Mouse (Mus musculus): ENCODE measurements around the gene Hemk1. TPM values are rescaled to one million over a fixed set of nuclear protein-coding genes. Genes with fewer than 3 reads are reported as not detected.

The Hemk1 gene
- polyA plus RNA-seq, 1 experiment = 22.0 TPM

DNA sequence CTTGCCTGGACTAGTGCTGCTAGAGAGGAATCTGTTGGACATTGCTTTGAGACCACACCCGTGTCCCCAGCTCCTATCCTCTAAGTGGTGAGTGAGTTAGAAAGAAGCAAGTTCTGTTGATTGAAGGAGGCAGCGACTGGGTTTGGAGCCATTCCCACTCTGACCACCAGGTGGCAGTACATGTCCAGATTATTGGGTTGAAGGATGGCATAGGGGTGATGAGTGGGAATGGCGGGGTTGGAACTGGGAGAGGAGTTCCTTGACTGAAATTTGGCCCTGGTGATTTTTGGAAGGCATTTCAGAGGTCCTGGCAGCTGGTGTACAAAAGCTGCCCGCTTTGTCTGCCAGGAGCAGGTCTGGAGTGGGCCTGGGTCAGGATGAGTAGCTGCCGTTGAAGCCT lies 19.5 kb upstream of the Hemk1 start:
- Histone ChIP-seq H3K27ac (ENCODE audit: control insufficient read depth, insufficient read depth, low read depth, low read length) (no peak overlapping the region), H3K4me1 (ENCODE audit: control insufficient read depth, insufficient read depth, low read length) (peaks cover 2% of the 10 kb centered on the region), H3K4me3 (ENCODE audit: control insufficient read depth, low read depth, low read length) (no peak overlapping the region), H3K27me3 (ENCODE audit: control insufficient read depth, insufficient read depth, low read length) (no peaks in the 10 kb centered on the region), H3K36me3 (ENCODE audit: control insufficient read depth, insufficient read depth, low read length) (no peaks in the 10 kb centered on the region)
- TF ChIP-seq CTCF (IDR thresholded peaks at IDR 0.05; ENCODE audit: control insufficient read depth, insufficient read depth, insufficient replicate concordance, low read depth, low read length) = peak; percentile 91
- TF ChIP-seq POLR2A (IDR thresholded peaks at IDR 0.05; ENCODE audit: control insufficient read depth, low read depth, low read length) = no peak

- TF ChIP-seq POLR2A (IDR thresholded peaks at IDR 0.05; ENCODE audit: control insufficient read depth, low read depth, low read length) (no peak), CTCF (IDR thresholded peaks at IDR 0.05; ENCODE audit: control insufficient read depth, insufficient read depth, insufficient replicate concordance, low read depth, low read length) (peak; percentile 63; the same call in 1 of the 2 replicates)
- Histone ChIP-seq H3K27ac (ENCODE audit: control insufficient read depth, insufficient read depth, low read depth, low read length) (no peak overlapping the region), H3K4me3 (ENCODE audit: control insufficient read depth, low read depth, low read length) (no peak overlapping the region), H3K4me1 (ENCODE audit: control insufficient read depth, insufficient read depth, low read length) (peaks cover 2% of the 10 kb centered on the region), H3K27me3 (ENCODE audit: control insufficient read depth, insufficient read depth, low read length) (no peaks in the 10 kb centered on the region), H3K36me3 (ENCODE audit: control insufficient read depth, insufficient read depth, low read length) (no peaks in the 10 kb centered on the region)
Measured at GRCm38 (mm10) chr9:107355870-107356765, 18.0 kb upstream of the Hemk1 start.

DNA sequence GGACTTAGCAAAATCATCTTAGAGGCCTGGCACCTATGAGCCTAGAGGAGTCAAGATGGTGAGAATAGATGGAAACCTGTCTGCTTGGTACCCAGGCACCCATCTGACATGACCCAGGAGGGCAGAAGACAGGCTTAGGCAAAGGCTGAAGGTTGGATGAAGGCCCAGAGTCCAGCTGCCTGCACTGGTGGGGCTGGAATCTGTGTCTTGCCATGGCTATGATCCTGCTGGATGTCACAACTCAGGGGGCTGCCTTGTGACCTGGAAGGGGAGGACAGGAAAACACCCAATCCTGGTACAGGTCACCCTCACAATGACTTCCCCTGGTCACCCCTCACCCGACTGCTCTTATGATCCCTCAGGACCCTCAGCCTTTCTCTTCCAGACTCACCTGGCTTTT lies 16.7 kb upstream of the Hemk1 start:
- H3K36me3 ChIP-seq (ENCODE audit: control insufficient read depth, insufficient read depth, low read length) = no peaks in the 10 kb centered on the region
- TF ChIP-seq POLR2A (IDR thresholded peaks at IDR 0.05; ENCODE audit: control insufficient read depth, low read depth, low read length) (no peak), CTCF (IDR thresholded peaks at IDR 0.05; ENCODE audit: control insufficient read depth, insufficient read depth, insufficient replicate concordance, low read depth, low read length) (no peak)
- no peak overlapping the region for H3K27ac ChIP-seq (ENCODE audit: control insufficient read depth, insufficient read depth, low read depth, low read length)
- H3K4me1 ChIP-seq (ENCODE audit: control insufficient read depth, insufficient read depth, low read length) = peaks cover 2% of the 10 kb centered on the region
- H3K27me3 ChIP-seq (ENCODE audit: control insufficient read depth, insufficient read depth, low read length) = no peaks in the 10 kb centered on the region
- H3K4me3 ChIP-seq (ENCODE audit: control insufficient read depth, low read depth, low read length) = no peak overlapping the region

DNA sequence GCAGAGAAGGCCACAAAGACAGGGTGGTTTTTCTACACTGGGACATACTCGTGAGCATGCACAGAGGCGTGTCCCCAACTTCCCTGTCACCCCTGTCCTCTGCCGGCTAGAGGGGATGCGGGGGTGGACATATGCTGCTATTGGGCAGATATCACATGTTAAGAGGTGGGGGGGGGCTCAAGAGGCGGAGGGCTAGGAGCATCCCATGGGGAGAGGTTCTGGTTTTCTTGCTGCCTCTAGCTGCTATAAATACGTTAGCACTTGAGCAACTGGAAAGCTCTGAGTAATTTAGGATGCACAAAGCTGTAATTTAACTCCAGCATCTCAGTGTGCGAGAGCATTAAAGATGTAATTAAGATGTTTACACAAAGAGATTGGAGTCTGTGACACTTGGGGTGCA lies 11.2 kb upstream of the Hemk1 start:
- H3K36me3 ChIP-seq (ENCODE audit: control insufficient read depth, insufficient read depth, low read length) = no peaks in the 10 kb centered on the region
- H3K27ac ChIP-seq (ENCODE audit: control insufficient read depth, insufficient read depth, low read depth, low read length) = no peak overlapping the region
- H3K27me3 ChIP-seq (ENCODE audit: control insufficient read depth, insufficient read depth, low read length) = no peaks in the 10 kb centered on the region
- H3K4me3 ChIP-seq (ENCODE audit: control insufficient read depth, low read depth, low read length) = no peak overlapping the region
- H3K4me1 ChIP-seq (ENCODE audit: control insufficient read depth, insufficient read depth, low read length) = peaks cover 2% of the 10 kb centered on the region
- TF ChIP-seq POLR2A (IDR thresholded peaks at IDR 0.05; ENCODE audit: control insufficient read depth, low read depth, low read length) = no peak
- no peak for TF ChIP-seq CTCF (IDR thresholded peaks at IDR 0.05; ENCODE audit: control insufficient read depth, insufficient read depth, insufficient replicate concordance, low read depth, low read length)

DNA sequence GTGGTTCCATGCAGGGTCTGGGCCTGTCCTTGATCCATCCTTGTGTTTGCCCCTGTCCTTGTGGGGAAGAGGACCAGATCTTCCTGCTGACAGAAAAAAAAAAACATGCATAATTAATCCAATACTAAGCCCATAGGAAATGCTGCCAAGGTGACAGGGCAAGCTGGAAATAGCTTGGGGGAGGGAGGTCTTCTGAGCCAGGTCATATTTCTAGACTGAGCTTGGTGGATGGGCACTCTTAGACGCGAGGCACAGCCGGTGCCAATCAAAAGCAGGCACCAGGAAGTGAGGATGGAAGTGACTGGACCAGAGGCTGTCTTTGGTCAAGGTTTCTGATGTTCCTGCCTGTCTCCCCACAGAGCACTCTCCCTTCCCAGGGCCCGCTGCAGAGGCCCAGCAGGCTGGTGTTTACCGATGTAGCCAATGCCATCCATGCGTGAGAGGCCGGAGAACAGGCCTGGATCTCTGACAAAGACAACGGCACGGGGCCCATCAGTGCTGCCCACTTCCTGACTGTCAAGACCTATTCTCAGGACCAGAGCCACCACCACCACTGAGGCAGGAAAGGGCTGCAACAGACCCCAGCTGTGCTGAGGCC lies 9.5 kb upstream of the Hemk1 start:
- H3K4me1 ChIP-seq (ENCODE audit: control insufficient read depth, insufficient read depth, low read length) = no peaks in the 10 kb centered on the region
- H3K4me3 ChIP-seq (ENCODE audit: control insufficient read depth, low read depth, low read length) = no peak overlapping the region
- no peak overlapping the region for H3K27ac ChIP-seq (ENCODE audit: control insufficient read depth, insufficient read depth, low read depth, low read length)
- TF ChIP-seq CTCF (IDR thresholded peaks at IDR 0.05; ENCODE audit: control insufficient read depth, insufficient read depth, insufficient replicate concordance, low read depth, low read length) = no peak
- TF ChIP-seq POLR2A (IDR thresholded peaks at IDR 0.05; ENCODE audit: control insufficient read depth, low read depth, low read length) = no peak
- no peaks in the 10 kb centered on the region for H3K27me3 ChIP-seq (ENCODE audit: control insufficient read depth, insufficient read depth, low read length)
- H3K36me3 ChIP-seq (ENCODE audit: control insufficient read depth, insufficient read depth, low read length) = no peaks in the 10 kb centered on the region

DNA sequence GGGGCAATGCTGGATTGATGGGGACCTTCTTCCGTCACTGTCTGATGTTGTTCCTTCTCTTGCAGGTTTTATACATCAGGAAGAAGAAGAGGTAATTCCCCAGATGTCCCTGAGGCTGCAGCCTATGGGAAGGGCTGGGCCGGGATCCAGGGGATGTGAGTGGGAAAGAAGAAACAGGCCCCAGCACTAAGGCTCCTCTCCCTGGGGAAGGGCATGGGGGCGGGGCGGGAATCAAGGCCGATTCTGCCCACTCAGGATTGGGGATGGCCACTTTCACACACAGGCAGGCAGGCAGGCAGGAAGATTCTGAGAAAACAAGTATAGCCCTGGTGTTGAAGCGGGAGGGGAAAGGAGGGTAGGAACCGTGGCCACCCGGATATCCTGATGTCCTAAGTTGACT lies 7.9 kb upstream of the Hemk1 start:
- no peaks in the 10 kb centered on the region for H3K4me1 ChIP-seq (ENCODE audit: control insufficient read depth, insufficient read depth, low read length)
- TF ChIP-seq POLR2A (IDR thresholded peaks at IDR 0.05; ENCODE audit: control insufficient read depth, low read depth, low read length) (no peak), CTCF (IDR thresholded peaks at IDR 0.05; ENCODE audit: control insufficient read depth, insufficient read depth, insufficient replicate concordance, low read depth, low read length) (no peak)
- H3K4me3 ChIP-seq (ENCODE audit: control insufficient read depth, low read depth, low read length) = no peak overlapping the region
- H3K27ac ChIP-seq (ENCODE audit: control insufficient read depth, insufficient read depth, low read depth, low read length) = no peak overlapping the region
- H3K27me3 ChIP-seq (ENCODE audit: control insufficient read depth, insufficient read depth, low read length) = no peaks in the 10 kb centered on the region
- H3K36me3 ChIP-seq (ENCODE audit: control insufficient read depth, insufficient read depth, low read length) = no peaks in the 10 kb centered on the region

DNA sequence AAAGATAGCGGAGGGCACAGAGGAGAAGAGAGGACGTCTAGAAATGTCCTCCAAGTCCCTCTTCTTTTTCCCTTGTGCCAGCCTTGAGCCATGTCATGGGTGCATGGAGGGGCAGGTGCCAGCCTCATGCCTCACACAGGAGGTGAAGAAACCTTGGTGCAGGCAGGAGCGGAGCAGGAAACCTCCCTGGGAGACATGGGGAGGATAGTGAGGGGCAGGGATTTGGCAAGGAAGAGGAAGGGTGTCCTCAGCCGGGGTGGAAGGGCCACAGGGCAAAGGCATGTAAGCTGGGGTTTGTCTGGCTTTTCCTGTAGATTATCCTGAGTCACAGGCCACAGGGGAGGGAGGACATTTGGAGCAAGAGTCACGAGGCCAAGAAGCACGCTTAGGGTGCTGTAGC lies 5.9 kb upstream of the Hemk1 start:
- peaks cover 8% of the 10 kb centered on the region for H3K4me1 ChIP-seq (ENCODE audit: control insufficient read depth, insufficient read depth, low read length)
- no peaks in the 10 kb centered on the region for H3K36me3 ChIP-seq (ENCODE audit: control insufficient read depth, insufficient read depth, low read length)
- H3K27ac ChIP-seq (ENCODE audit: control insufficient read depth, insufficient read depth, low read depth, low read length) = no peak overlapping the region
- H3K27me3 ChIP-seq (ENCODE audit: control insufficient read depth, insufficient read depth, low read length) = no peaks in the 10 kb centered on the region
- no peak for TF ChIP-seq CTCF (IDR thresholded peaks at IDR 0.05; ENCODE audit: control insufficient read depth, insufficient read depth, insufficient replicate concordance, low read depth, low read length)
- TF ChIP-seq POLR2A (IDR thresholded peaks at IDR 0.05; ENCODE audit: control insufficient read depth, low read depth, low read length) = no peak
- no peak overlapping the region for H3K4me3 ChIP-seq (ENCODE audit: control insufficient read depth, low read depth, low read length)

Measured in testis, adult 2 months (tissue).